10 mouse cellular contexts compared by ENCODE assay signal in the genomic region with DNA sequence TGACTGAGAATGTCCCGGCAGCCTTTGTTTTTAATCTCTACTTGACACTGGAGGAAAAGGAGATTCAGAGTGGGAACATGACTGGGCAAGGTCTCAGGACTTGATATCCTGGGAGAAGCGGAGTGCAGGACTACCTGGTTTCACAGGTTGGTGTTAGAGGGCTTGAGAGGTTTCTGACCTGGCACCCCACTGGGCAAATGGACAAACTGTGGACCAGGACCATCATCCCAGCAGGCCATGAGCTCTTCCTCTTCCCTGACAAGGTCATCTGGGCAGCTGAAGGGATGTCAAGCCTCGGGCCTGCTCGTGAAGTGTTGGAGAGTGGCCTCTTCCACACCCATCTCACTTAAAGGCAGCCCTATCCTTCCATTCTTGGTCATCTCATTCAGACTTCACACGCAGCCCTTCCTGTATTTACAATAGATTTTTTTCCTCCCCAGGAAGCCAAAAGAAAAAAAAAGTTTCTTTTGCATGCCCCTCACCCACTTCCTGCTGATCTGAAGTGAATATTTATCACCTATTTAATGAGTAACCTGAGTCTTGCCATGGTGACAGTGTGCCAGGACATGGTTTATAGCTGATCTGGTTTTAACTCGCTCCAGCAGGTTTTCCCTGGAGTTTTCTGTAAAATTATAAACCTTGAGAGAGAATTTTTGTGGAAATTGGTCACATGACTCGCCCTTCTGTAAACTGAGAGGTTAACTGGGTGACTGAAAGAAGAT.
DNase-seq lines count a peak whose midpoint lies in the region; ATAC-seq and TF ChIP-seq lines count a peak whose summit lies in the region.
"Had no signal": no experiment of that assay in that cellular context is flagged by ENCODE, and none has a peak within 500 bp of the region (broad histone marks: within the 10 kb centered on the region; RNA-seq: fewer than 3 reads in every experiment).

No protein-coding gene starts in this region.

- TF ChIP-seq CTCF in small intestine, adult 2 months (IDR thresholded peaks at IDR 0.05; ENCODE audit: extremely low read depth, insufficient read length, insufficient replicate concordance, low read depth, low read length): no peak

- DNase-seq in intestine, embryonic 14.5 days (ENCODE audit: low spot score): no peak
- peak; percentile 82 for DNase-seq in kidney, postnatal 10 days
- no peak for DNase-seq in spleen, adult 12 weeks (ENCODE audit: low spot score)
- DNase-seq in MN1 (ENCODE audit: low spot score): no peak
- DNase-seq: thymus, postnatal 36 days had no signal

- no peaks in the 10 kb centered on the region for H3K36me3 ChIP-seq in midbrain, embryonic 12.5 days
- peaks cover 6% of the 10 kb centered on the region; the same call in 1 of the 2 replicates for H3K36me3 ChIP-seq in midbrain, embryonic 13.5 days
- no peaks in the 10 kb centered on the region; the same call in 1 of the 2 replicates for H3K36me3 ChIP-seq in intestine, embryonic 14.5 days (ENCODE audit: control insufficient read depth, insufficient read depth, low read length)
- H3K36me3 ChIP-seq in small intestine, adult 2 months (ENCODE audit: control insufficient read depth, insufficient read depth, low read length): no peaks in the 10 kb centered on the region

- H3K9ac ChIP-seq in midbrain, embryonic 12.5 days (replicated peaks): no peak overlapping the region
- no peak overlapping the region for H3K9ac ChIP-seq in midbrain, embryonic 13.5 days (replicated peaks)
- no peak overlapping the region for H3K9ac ChIP-seq in intestine, embryonic 14.5 days (ENCODE audit: low read length)

- H3K9me3 ChIP-seq in midbrain, embryonic 12.5 days: no peaks in the 10 kb centered on the region
- peaks cover 3% of the 10 kb centered on the region; the same call in 1 of the 2 replicates for H3K9me3 ChIP-seq in midbrain, embryonic 13.5 days
- H3K9me3 ChIP-seq in intestine, embryonic 14.5 days (ENCODE audit: control insufficient read depth, low read length): no peaks in the 10 kb centered on the region

- no peak overlapping the region for H3K4me2 ChIP-seq in midbrain, embryonic 12.5 days (replicated peaks)
- no peak overlapping the region for H3K4me2 ChIP-seq in midbrain, embryonic 13.5 days (replicated peaks)
- H3K4me2 ChIP-seq in intestine, embryonic 14.5 days (ENCODE audit: low read length): no peak overlapping the region

- H3K4me3 ChIP-seq in midbrain, embryonic 12.5 days: no peak overlapping the region
- no peak overlapping the region for H3K4me3 ChIP-seq in midbrain, embryonic 13.5 days (replicated peaks)
- H3K4me3 ChIP-seq in intestine, embryonic 14.5 days (ENCODE audit: low read depth, low read length): no peak overlapping the region
- no peak overlapping the region for H3K4me3 ChIP-seq in small intestine, adult 2 months (ENCODE audit: low read depth, low read length)
- H3K4me3 ChIP-seq: hindbrain, embryonic 10.5 days had no signal

- 74% methylated on average over 7 of the region's 7 CpGs for WGBS in midbrain, embryonic 12.5 days
- WGBS in midbrain, embryonic 13.5 days: 73% methylated on average over 7 of the region's 7 CpGs
- WGBS in intestine, embryonic 14.5 days: 32% methylated on average over 7 of the region's 7 CpGs
- WGBS in small intestine, adult 2 months: 26% methylated on average over 7 of the region's 7 CpGs

- ATAC-seq in midbrain, embryonic 12.5 days (ENCODE audit: low FRiP score, low read depth): no peak
- no peak for ATAC-seq in midbrain, embryonic 13.5 days
- peak; percentile 84 for ATAC-seq in intestine, embryonic 14.5 days (replicated peaks; ENCODE audit: low FRiP score, low TSS enrichment, low read depth)

- no peak for TF ChIP-seq POLR2A in small intestine, adult 2 months (IDR thresholded peaks at IDR 0.05; ENCODE audit: low read depth, low read length)

- peak overlapping the region; percentile 44; the same call in 1 of the 2 replicates for H3K27ac ChIP-seq in midbrain, embryonic 12.5 days (replicated peaks)
- no peak overlapping the region for H3K27ac ChIP-seq in midbrain, embryonic 13.5 days
- H3K27ac ChIP-seq in intestine, embryonic 14.5 days (ENCODE audit: low read depth): peak overlapping the region; percentile 52
- peak overlapping the region; percentile 77 for H3K27ac ChIP-seq in small intestine, adult 2 months (ENCODE audit: insufficient read depth, low read depth, low read length)
- H3K27ac ChIP-seq: hindbrain, embryonic 10.5 days; macrophage had no signal

- peaks cover 17% of the 10 kb centered on the region for H3K4me1 ChIP-seq in midbrain, embryonic 12.5 days
- H3K4me1 ChIP-seq in midbrain, embryonic 13.5 days (replicated peaks): peaks cover 33% of the 10 kb centered on the region
- peaks cover 42% of the 10 kb centered on the region for H3K4me1 ChIP-seq in intestine, embryonic 14.5 days (replicated peaks; ENCODE audit: control insufficient read depth, insufficient read depth, low read length)
- peaks cover 14% of the 10 kb centered on the region for H3K4me1 ChIP-seq in small intestine, adult 2 months (ENCODE audit: control insufficient read depth, insufficient read depth, insufficient read length, low read length)

- no peaks in the 10 kb centered on the region for H3K27me3 ChIP-seq in midbrain, embryonic 12.5 days
- H3K27me3 ChIP-seq in midbrain, embryonic 13.5 days: no peaks in the 10 kb centered on the region
- H3K27me3 ChIP-seq in intestine, embryonic 14.5 days (replicated peaks; ENCODE audit: control insufficient read depth, insufficient read depth, low read length): no peaks in the 10 kb centered on the region
- no peaks in the 10 kb centered on the region for H3K27me3 ChIP-seq in small intestine, adult 2 months (ENCODE audit: control insufficient read depth, insufficient read depth, low read length)
